ENCODE assay signal across 22 mouse cellular contexts in the genomic region with DNA sequence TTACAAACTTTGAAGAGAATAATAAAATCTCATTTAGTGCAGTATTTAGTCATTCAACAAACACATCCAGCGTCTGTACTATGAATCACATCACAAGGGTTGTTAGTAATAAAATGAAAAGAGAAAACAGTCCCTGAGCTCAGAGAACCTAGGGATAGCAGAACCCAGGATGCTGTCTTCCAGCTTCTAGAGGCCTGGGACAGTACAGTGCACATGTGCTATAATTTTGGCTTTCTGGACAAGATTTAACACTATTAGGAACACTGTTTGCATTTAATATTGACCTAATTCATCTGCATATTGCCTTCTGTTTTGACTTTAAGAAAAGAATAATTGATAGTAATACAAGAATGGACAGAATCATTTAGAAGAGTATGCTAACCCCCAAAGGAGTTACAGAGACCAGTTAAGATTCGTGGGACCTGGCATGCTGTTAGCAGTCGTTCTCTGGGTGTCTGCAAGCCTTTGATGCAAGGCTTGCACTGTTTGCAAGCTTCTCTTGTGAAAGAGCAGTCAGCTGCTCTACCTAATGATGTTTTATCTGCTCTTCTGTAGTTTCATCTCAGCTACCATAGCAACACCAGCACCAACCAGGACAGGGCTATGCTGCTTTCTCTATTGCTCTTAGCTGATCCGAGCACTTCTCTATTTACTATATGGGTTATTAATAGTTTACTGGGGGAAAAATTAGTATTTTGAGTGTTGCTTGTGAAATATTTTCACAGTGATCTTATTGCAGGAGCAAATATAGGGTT.
DNase-seq lines count a peak whose midpoint lies in the region; ATAC-seq lines count a peak whose summit lies in the region.
"Had no signal": no experiment of that assay in that cellular context is flagged by ENCODE, and none has a peak within 500 bp of the region (broad histone marks: within the 10 kb centered on the region; RNA-seq: fewer than 3 reads in every experiment).

No protein-coding gene starts in this region.

- H3K36me3 ChIP-seq in forebrain, embryonic 13.5 days (ENCODE audit: poor library complexity, severe bottlenecking): no peaks in the 10 kb centered on the region
- no peaks in the 10 kb centered on the region for H3K36me3 ChIP-seq in forebrain, embryonic 11.5 days (ENCODE audit: control insufficient read depth, insufficient read depth, low read length)
- H3K36me3 ChIP-seq in midbrain, embryonic 12.5 days: no peaks in the 10 kb centered on the region
- H3K36me3 ChIP-seq in midbrain, embryonic 11.5 days (ENCODE audit: control insufficient read depth, insufficient read depth, low read length): no peaks in the 10 kb centered on the region
- no peaks in the 10 kb centered on the region for H3K36me3 ChIP-seq in neural tube, embryonic 15.5 days
- H3K36me3 ChIP-seq: embryonic facial prominence, embryonic 13.5 days; limb, embryonic 10.5 days had no signal

- H3K4me2 ChIP-seq in forebrain, embryonic 13.5 days: no peak overlapping the region
- no peak overlapping the region for H3K4me2 ChIP-seq in forebrain, embryonic 11.5 days (ENCODE audit: low read depth, low read length, severe bottlenecking)
- H3K4me2 ChIP-seq in midbrain, embryonic 12.5 days (replicated peaks): no peak overlapping the region
- no peak overlapping the region for H3K4me2 ChIP-seq in midbrain, embryonic 11.5 days
- no peak overlapping the region for H3K4me2 ChIP-seq in neural tube, embryonic 15.5 days
- H3K4me2 ChIP-seq: embryonic facial prominence, embryonic 13.5 days; liver, embryonic 11.5 days had no signal

- DNase-seq in forebrain, embryonic 11.5 days (ENCODE audit: low spot score): no peak
- no peak for DNase-seq in midbrain, embryonic 11.5 days (ENCODE audit: low spot score, missing footprints)
- DNase-seq in layer of hippocampus, adult 9-10 months (ENCODE audit: low spot score): peak; percentile 8
- no peak for DNase-seq in urinary bladder, postnatal 25 days (ENCODE audit: low spot score)
- no peak for DNase-seq in kidney, postnatal 14 days
- DNase-seq: adrenal gland, adult 2 months; cerebellum, adult 2 months; gastrocnemius, adult 2 months; heart, adult 11 months; kidney, adult 11 months; kidney, postnatal 25 days; lung, adult 2 months; lung, postnatal 4 days; retina, postnatal 1 day; thymus, adult 2 months had no signal

- H3K4me3 ChIP-seq in forebrain, embryonic 13.5 days: no peak overlapping the region
- H3K4me3 ChIP-seq in forebrain, embryonic 11.5 days (ENCODE audit: low read depth, low read length): no peak overlapping the region
- H3K4me3 ChIP-seq in midbrain, embryonic 12.5 days: no peak overlapping the region
- H3K4me3 ChIP-seq in midbrain, embryonic 11.5 days (ENCODE audit: low read depth, low read length): no peak overlapping the region
- H3K4me3 ChIP-seq in neural tube, embryonic 15.5 days (replicated peaks): no peak overlapping the region
- H3K4me3 ChIP-seq: embryonic facial prominence, embryonic 13.5 days; gastrocnemius, adult 2 months; limb, embryonic 10.5 days had no signal

- no peaks in the 10 kb centered on the region for H3K4me1 ChIP-seq in forebrain, embryonic 13.5 days
- H3K4me1 ChIP-seq in forebrain, embryonic 11.5 days (replicated peaks; ENCODE audit: control insufficient read depth, insufficient read depth, low read length): no peaks in the 10 kb centered on the region
- no peaks in the 10 kb centered on the region for H3K4me1 ChIP-seq in midbrain, embryonic 12.5 days
- no peaks in the 10 kb centered on the region for H3K4me1 ChIP-seq in midbrain, embryonic 11.5 days (ENCODE audit: control insufficient read depth, insufficient read depth, low read length)
- no peaks in the 10 kb centered on the region; the same call in 1 of the 2 replicates for H3K4me1 ChIP-seq in neural tube, embryonic 15.5 days
- H3K4me1 ChIP-seq: embryonic facial prominence, embryonic 13.5 days; limb, embryonic 10.5 days had no signal

- peak; percentile 48; the same call in 1 of the 2 replicates for ATAC-seq in forebrain, embryonic 13.5 days
- ATAC-seq in forebrain, embryonic 11.5 days (replicated peaks; ENCODE audit: low FRiP score): no peak
- peak; percentile 54; the same call in 1 of the 2 replicates for ATAC-seq in midbrain, embryonic 12.5 days (ENCODE audit: low FRiP score, low read depth)
- ATAC-seq in midbrain, embryonic 11.5 days (ENCODE audit: low FRiP score): no peak
- peak; percentile 84 for ATAC-seq in neural tube, embryonic 15.5 days (ENCODE audit: low FRiP score)

- 65% methylated on average over 4 of the region's 4 CpGs for WGBS in forebrain, embryonic 13.5 days
- 72% methylated on average over 4 of the region's 4 CpGs for WGBS in forebrain, embryonic 11.5 days
- WGBS in midbrain, embryonic 12.5 days: 58% methylated on average over 4 of the region's 4 CpGs
- WGBS in midbrain, embryonic 11.5 days: 73% methylated on average over 4 of the region's 4 CpGs
- 40% methylated on average over 4 of the region's 4 CpGs for WGBS in neural tube, embryonic 15.5 days

- no peak overlapping the region for H3K27ac ChIP-seq in forebrain, embryonic 13.5 days
- H3K27ac ChIP-seq in forebrain, embryonic 11.5 days (ENCODE audit: low read depth, low read length): no peak overlapping the region
- H3K27ac ChIP-seq in midbrain, embryonic 12.5 days (replicated peaks): no peak overlapping the region
- H3K27ac ChIP-seq in midbrain, embryonic 11.5 days (ENCODE audit: low read depth, low read length): no peak overlapping the region
- H3K27ac ChIP-seq in neural tube, embryonic 15.5 days (replicated peaks): no peak overlapping the region; the same call in 1 of the 2 replicates
- H3K27ac ChIP-seq: embryonic facial prominence, embryonic 13.5 days; gastrocnemius, adult 2 months; limb, embryonic 10.5 days had no signal

- no peak overlapping the region for H3K9ac ChIP-seq in forebrain, embryonic 13.5 days
- H3K9ac ChIP-seq in forebrain, embryonic 11.5 days (ENCODE audit: low read length): no peak overlapping the region
- H3K9ac ChIP-seq in midbrain, embryonic 12.5 days (replicated peaks): no peak overlapping the region
- H3K9ac ChIP-seq in midbrain, embryonic 11.5 days (ENCODE audit: low read length): no peak overlapping the region
- no peak overlapping the region for H3K9ac ChIP-seq in neural tube, embryonic 15.5 days (replicated peaks)
- H3K9ac ChIP-seq: embryonic facial prominence, embryonic 13.5 days had no signal

- no peaks in the 10 kb centered on the region for H3K9me3 ChIP-seq in forebrain, embryonic 13.5 days (replicated peaks)
- H3K9me3 ChIP-seq in forebrain, embryonic 11.5 days (ENCODE audit: control insufficient read depth, low read length): no peaks in the 10 kb centered on the region
- no peaks in the 10 kb centered on the region for H3K9me3 ChIP-seq in midbrain, embryonic 12.5 days
- no peaks in the 10 kb centered on the region for H3K9me3 ChIP-seq in midbrain, embryonic 11.5 days (ENCODE audit: control insufficient read depth, low read length)
- H3K9me3 ChIP-seq in neural tube, embryonic 15.5 days (replicated peaks): no peaks in the 10 kb centered on the region
- H3K9me3 ChIP-seq: embryonic facial prominence, embryonic 13.5 days; limb, embryonic 10.5 days had no signal

- no peaks in the 10 kb centered on the region for H3K27me3 ChIP-seq in forebrain, embryonic 13.5 days
- no peaks in the 10 kb centered on the region for H3K27me3 ChIP-seq in forebrain, embryonic 11.5 days (ENCODE audit: control insufficient read depth, insufficient read depth, low read length)
- H3K27me3 ChIP-seq in midbrain, embryonic 12.5 days: no peaks in the 10 kb centered on the region
- H3K27me3 ChIP-seq in midbrain, embryonic 11.5 days (ENCODE audit: control insufficient read depth, insufficient read depth, low read length): no peaks in the 10 kb centered on the region
- H3K27me3 ChIP-seq in neural tube, embryonic 15.5 days (replicated peaks): no peaks in the 10 kb centered on the region
- H3K27me3 ChIP-seq: CH12.LX; embryonic facial prominence, embryonic 13.5 days had no signal

Comparison
In these comparisons a context has a peak if more than half of its experiments do, and no peak if none do; other contexts are left out.
1. ATAC-seq: peak in forebrain, embryonic 13.5 days (single experiment), midbrain, embryonic 12.5 days (single experiment) and neural tube, embryonic 15.5 days (single experiment); none in forebrain, embryonic 11.5 days (single experiment) and midbrain, embryonic 11.5 days (single experiment).